In the genomic region with DNA sequence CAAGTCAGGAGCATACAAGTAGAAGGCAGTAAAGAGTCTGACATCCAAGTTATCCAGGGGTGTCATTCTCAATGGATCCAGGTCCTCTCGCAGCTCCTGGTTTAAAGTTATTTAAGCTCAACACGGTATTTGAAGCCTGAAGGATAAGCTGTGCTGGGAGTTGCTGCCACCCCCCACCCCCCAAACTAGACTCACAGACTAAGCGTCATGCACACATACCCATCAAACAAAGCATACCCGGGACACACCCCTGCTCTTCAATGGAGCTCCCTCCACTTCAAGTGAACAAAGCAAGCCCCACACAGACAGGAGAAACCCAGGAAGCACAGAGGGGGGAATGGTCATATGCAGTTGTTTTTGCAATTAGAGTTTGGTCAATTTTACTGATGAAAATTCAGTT, we compare ENCODE assay signal across 17 mouse cellular contexts.
"Had no signal": no experiment of that assay in that cellular context is flagged by ENCODE, and none has a peak within 500 bp of the region (broad histone marks: within the 10 kb centered on the region; RNA-seq: fewer than 3 reads in every experiment).

No protein-coding gene starts in this region.

- DNase-seq: kidney, postnatal 25 days; liver, postnatal 0 days; lung, embryonic 14.5 days; right cerebral cortex, adult 18-20 months; right cerebral cortex, postnatal 14 days; right cerebral cortex, postnatal 4 days; thymus, postnatal 36 days had no signal

- ATAC-seq: liver, postnatal 0 days; lung, postnatal 0 days; midbrain, embryonic 15.5 days had no signal

- H3K36me3 ChIP-seq: midbrain, embryonic 12.5 days; midbrain, embryonic 15.5 days; neural tube, embryonic 12.5 days; neural tube, embryonic 15.5 days had no signal

- H3K27ac ChIP-seq: kidney, postnatal 0 days; limb, embryonic 10.5 days; limb, embryonic 13.5 days; liver, embryonic 14.5 days; macrophage; midbrain, embryonic 12.5 days; midbrain, embryonic 15.5 days; neural tube, embryonic 12.5 days; neural tube, embryonic 15.5 days had no signal

- H3K9me3 ChIP-seq: limb, embryonic 10.5 days; limb, embryonic 13.5 days; midbrain, embryonic 12.5 days; midbrain, embryonic 15.5 days; neural tube, embryonic 12.5 days; neural tube, embryonic 15.5 days had no signal

- H3K4me2 ChIP-seq: limb, embryonic 13.5 days; lung, embryonic 14.5 days; midbrain, embryonic 12.5 days; midbrain, embryonic 15.5 days; neural tube, embryonic 12.5 days; neural tube, embryonic 15.5 days had no signal

- H3K9ac ChIP-seq: limb, embryonic 13.5 days; liver, embryonic 14.5 days; liver, postnatal 0 days; lung, embryonic 14.5 days; midbrain, embryonic 12.5 days; midbrain, embryonic 15.5 days; neural tube, embryonic 12.5 days; neural tube, embryonic 15.5 days had no signal

- H3K4me3 ChIP-seq: limb, embryonic 10.5 days; limb, embryonic 13.5 days; midbrain, embryonic 12.5 days; midbrain, embryonic 15.5 days; neural tube, embryonic 12.5 days; neural tube, embryonic 15.5 days had no signal
